Mouse (Mus musculus): Measurements from ENCODE around the gene Spsb1. TPM values are rescaled to one million over a fixed set of nuclear protein-coding genes. Genes with fewer than 3 reads are reported as not detected.
A peak's percentile ranks its signal among the peaks of the same experiment; 100 is the strongest.

Spsb1 gene
- total RNA-seq, 4 experiments from 2014 or later = 3.6 to 10.5 (median 4.7) TPM

- DNase-seq (ENCODE audit: low spot score in 2 of 2) = no peak
Measured at GRCm38 (mm10) chr4:149888736-149889470, 65.9 kb downstream of the Spsb1 start.

DNA sequence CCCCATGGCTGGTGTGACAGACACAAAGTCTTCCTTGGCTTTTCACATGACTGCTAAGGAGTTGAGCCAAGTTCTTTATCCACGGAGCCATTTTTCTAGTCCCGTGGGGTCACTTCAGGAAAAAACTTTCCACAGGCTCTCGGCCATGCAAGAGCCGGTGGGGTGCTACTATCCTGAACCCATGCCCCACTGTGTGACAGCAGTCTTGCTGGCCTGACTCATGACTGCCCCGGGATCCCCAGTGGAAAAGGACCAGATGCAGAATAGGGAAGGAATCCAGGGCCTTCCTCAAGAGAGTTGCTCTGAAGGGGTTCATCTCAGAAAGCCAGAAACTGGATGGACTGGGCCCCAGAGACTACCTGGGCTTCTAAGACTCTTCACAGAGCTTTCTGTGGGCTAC, 66.7 kb downstream of the Spsb1 start:
- DNase-seq (ENCODE audit: low spot score in 2 of 2) = peak; percentile 37 to 47

DNA sequence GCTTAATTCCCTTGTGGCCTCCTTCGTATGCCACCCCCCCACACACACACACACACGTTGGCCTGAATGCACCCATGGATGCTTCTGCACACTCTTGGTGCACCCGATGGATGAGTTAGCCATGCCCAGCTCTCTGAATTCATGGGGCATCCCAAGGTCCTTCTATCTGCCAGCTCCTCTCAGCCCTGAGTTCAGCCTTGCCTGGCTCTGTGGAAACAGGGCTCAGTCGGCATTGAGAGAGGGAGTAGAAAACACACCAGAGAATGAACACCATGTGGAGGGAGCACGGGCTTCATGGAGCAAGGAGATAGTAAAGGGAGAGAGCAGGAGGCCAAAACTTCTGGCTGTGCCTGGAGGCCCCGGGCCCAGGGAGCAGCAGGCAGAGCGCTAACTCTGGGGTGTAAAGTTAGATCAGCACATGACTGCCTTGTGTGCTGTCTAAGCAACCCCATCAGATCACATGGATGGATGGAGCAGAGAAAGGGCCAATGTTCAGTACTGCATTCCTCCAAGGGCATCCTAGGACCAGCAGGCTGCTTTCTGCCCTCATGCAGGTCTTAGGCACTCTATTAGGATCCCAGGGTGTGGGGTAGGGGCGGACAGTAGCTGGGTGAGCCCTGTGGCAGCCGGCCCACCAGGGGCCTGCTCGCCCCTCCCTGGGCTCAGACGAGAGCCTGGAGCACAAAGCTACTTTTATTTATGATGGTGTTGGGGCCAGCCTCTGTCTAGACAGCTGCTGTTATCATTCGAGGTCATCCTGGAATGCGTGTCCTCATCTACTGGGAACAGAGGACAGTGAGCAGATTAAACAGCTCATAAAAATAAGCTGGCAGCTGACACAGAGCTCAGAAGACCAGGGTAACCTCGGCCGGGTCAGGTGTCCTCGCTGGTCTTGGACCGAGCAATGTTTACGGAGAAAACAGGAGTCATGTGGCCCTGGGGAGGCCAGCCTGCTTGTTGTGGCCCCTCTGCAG, 68.3 kb downstream of the Spsb1 start:
- DNase-seq (ENCODE audit: low spot score in 2 of 2) = peak in 1 of 2 experiments; percentile 52

DNA sequence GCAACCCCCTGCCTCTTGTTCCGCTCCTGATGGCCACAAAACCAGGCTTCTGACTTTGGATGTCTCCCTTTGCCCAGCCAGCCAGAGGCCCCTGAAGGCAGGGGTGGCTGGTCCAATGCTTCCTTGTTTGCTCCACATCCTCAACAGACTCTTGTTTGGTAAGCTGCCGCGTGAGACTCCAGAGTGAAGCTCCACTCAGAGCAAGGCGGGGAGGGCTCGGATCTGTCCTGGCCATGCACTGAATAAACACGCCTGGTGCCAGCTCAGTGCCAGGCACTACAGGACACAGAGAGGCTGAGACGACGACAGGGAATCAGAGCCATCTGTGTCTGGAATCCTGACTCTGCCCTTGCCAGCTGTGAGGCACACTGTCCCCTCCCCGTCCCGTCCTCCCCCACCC, 70.9 kb downstream of the Spsb1 start:
- DNase-seq (ENCODE audit: low spot score in 2 of 2) = no peak

- no peak for DNase-seq (ENCODE audit: low spot score in 2 of 2)
Measured at GRCm38 (mm10) chr4:149882139-149882916, 72.5 kb downstream of the Spsb1 start.

GRCm38 (mm10) chr4:149880908-149881307, 73.9 kb downstream of the Spsb1 start:
- DNase-seq (ENCODE audit: low spot score in 2 of 2) = no peak

- no peak for DNase-seq (ENCODE audit: low spot score in 2 of 2)
Measured at GRCm38 (mm10) chr4:149879980-149880379, 74.9 kb downstream of the Spsb1 start.

DNA sequence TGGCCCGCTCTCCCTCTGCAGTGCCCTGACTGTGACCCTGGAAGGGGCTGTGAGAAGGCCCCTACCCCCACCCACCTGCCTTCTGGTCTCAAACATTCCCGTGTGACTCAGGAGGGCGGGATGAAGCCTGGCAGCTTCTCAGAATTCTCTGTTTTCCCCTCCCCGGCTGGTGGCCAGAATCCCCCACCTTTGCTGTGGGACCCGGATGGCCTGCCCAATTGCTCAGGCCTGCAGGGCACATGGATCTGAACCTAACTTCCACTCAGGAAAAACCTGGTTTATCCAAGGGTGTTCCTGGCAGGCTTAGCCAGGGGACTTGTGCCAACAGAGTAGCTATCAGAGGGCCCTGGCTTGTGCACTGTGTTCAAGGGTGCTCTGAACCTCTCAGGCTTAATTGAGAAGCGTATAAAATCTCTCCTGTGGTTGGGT, 76.8 kb downstream of the Spsb1 start:
- DNase-seq (ENCODE audit: low spot score in 2 of 2) = no peak

- DNase-seq (ENCODE audit: low spot score in 2 of 2) = no peak
Measured at GRCm38 (mm10) chr4:149877202-149877601, 77.6 kb downstream of the Spsb1 start.

DNA sequence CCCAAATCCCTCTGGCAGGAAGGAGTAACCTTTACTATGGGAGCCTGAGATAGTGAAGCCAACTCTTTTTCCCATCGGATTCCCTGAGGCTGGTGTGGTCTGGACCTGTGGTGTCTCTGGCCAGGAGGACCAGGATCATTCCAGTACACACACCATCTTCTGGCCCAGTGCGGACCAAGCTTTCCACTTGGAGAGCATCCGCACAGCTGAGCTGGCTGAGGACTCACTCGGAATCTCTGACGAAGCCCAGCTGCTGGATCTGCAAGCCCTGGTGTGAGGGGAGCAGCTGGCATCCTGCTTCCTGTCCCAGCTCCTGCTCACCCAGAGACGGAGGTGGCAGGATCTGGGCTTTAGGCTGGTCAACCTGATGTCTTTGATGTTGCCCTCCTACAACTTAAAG, 78.1 kb downstream of the Spsb1 start:
- peak; percentile 48 to 63 for DNase-seq (ENCODE audit: low spot score in 2 of 2)

DNA sequence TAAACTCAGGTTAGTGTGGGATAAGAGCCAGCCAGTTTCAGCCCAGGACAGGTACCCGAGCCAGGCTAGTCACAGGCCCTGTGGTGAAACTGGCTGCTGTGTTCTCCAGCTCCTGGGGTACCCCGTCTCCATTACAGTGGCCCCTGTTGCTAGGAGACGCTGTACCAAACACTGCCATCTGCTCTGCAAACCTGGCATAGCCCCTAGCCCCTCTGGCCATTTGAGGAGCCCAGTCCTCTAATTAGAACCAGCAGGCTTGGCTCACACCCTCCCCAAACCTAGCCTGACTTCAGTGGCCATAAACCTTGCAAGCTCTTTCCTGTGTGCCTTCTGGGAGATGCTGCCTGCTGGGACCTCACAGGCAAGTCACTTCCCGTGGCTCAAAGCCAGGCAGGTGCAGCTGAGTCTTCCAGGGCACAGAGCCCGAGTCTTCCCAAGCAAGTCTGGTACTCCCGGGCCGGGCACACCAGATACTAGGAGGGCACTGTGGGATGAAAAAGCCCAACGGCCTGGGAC, 78.8 kb downstream of the Spsb1 start:
- DNase-seq (ENCODE audit: low spot score in 2 of 2) = peak; percentile 45 to 65

GRCm38 (mm10) chr4:149875296-149875695, 79.5 kb downstream of the Spsb1 start:
- DNase-seq (ENCODE audit: low spot score in 2 of 2) = no peak

DNA sequence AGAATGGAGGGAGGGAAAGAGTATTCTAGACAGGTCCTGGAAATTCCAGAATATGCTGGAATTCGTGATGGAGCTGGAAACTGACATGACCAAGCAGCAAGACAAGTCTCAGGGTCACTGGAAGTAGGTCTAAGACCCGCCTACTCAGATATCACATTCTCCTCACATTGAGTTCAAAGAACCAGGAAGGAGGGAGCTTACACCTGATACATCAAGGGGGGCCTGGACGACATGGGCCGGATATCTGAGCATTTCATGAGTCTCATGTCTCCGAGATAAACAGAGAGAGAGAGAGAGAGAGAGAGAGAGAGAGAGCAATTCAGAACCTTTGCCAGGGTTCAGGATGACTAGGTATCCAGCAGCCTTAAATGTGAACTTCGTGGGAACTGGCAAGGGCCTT, 82.6 kb downstream of the Spsb1 start:
- DNase-seq (ENCODE audit: low spot score in 2 of 2) = no peak

DNA sequence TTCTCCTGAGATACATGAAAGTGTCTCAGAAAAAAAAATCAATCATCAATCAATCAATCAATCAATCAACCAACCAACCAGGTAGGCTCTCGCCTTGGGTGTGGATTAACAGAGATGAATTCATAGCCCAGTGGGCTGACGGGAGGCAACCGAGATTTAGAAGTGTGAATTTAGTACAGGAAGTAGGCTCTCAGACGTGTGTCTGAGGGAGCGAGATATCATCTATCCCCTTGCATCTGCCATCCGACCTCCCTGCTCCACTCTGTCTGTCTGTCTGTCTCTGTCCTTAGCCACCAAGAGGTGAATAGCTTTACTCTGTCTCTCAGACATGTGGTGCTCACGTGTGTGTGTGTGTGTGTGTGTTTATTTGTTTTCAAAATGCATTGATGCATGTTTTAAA, 83.3 kb downstream of the Spsb1 start:
- DNase-seq (ENCODE audit: low spot score in 2 of 2) = no peak

- no peak for DNase-seq (ENCODE audit: low spot score in 2 of 2)
Measured at GRCm38 (mm10) chr4:149871014-149871413, 83.8 kb downstream of the Spsb1 start.

DNA sequence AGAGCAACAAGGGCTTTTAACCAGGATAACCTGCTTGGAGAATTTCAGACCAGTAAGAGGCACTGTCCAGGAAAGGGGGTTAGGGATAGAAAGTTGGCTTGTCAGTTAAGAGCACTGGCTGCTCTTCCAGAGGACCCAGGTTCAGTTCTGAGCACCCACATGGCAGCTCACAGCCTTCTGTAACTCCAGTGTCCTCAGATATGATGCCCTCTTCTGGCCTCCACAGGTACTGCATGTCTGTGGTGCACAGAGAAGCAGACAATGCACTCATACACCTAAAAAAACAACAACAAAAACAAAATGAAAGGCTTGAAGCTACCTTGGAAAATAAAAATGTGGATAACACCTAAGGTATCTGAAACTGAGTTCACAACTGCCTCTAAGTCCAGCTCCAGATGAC, 84.4 kb downstream of the Spsb1 start:
- no peak for DNase-seq (ENCODE audit: low spot score in 2 of 2)

GRCm38 (mm10) chr4:149868725-149869124, 86.1 kb downstream of the Spsb1 start:
- no peak for DNase-seq (ENCODE audit: low spot score in 2 of 2)

DNA sequence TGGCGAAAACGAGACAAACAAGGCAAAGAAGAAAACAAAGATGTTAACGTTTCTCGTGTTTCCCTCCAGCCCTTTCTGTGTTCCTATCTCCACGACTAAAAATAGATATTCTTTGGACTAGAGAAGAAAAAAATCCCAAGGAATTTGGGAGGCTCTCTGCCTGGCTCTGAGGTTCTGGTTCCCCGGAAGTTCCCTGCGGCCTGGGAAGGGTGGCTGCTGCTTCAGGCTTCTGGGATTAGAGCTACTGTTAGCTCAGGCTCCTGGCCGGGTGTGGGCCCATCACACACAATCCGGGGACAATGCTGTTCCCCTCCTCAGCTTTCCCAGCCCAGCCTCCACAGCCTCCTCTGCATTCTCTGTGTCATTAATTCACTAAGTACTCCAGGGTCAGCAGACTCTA, 86.8 kb downstream of the Spsb1 start:
- DNase-seq (ENCODE audit: low spot score in 2 of 2) = no peak

- no peak for DNase-seq (ENCODE audit: low spot score in 2 of 2)
Measured at GRCm38 (mm10) chr4:149867351-149867750, 87.5 kb downstream of the Spsb1 start.

DNA sequence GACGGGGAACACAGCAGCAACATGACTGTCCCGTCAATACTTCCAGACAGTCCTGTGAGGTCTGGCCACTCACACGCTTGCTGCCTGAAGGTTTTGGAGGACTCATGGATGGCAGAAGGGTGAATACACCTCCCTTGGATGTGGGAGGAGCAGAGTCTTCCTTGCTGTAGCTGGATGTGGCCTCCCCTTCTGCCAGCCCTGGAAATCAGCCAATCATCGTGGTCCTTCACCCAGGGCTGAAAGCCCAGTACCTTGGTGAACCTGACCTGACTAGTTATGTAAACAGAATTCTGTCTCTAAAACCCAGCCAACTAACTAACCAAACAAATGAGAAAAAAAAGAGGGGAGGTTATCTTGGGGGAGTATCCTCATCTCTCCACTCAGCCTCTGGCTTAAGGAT, 90.4 kb downstream of the Spsb1 start:
- DNase-seq (ENCODE audit: low spot score in 2 of 2) = no peak

DNA sequence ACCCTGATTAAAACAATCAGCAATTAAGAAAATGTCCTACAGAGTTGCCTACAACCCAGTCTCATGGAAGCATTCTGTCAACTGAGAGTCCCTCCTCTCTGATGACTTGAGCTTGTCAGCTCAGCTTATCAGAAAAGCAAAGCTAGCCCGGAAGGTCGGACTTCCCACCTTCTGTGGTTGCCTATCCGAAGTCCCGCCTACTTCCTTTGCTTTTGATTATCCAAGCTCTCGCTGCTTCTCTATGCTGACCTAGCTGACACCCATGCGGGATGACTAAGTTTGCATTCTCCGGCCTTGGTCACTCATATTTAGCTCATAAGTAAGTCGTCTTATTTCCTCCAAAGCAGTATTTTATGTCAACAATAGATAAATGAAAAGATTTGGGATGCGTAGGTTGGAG, 91.3 kb downstream of the Spsb1 start:
- DNase-seq (ENCODE audit: low spot score in 2 of 2) = no peak
